Mouse (Mus musculus): ENCODE results near the gene Mep1a.

The Mep1a gene

GRCm38 (mm10) chr17:43520166-43520565 lies 17.6 kb upstream of the Mep1a start:
- no peak for TF ChIP-seq NANOG (IDR thresholded peaks at IDR 0.05; ENCODE audit: borderline replicate concordance, low read length)
- TF ChIP-seq POU5F1 (IDR thresholded peaks at IDR 0.05; ENCODE audit: borderline replicate concordance, low read length) = no peak
- TF ChIP-seq CTCF (conservative IDR thresholded peaks at IDR 0.05; ENCODE audit: low read length) = no peak
- Histone ChIP-seq H3K27me3 (ENCODE audit: insufficient read depth, low read length) (peaks cover 7% of the 10 kb centered on the region), H3K36me3 (ENCODE audit: insufficient read depth, low read length) (no peaks in the 10 kb centered on the region), H3K4me3 (replicated peaks; ENCODE audit: low read length) (no peak overlapping the region), H3K4me1 (replicated peaks; ENCODE audit: low read depth, low read length) (no peaks in the 10 kb centered on the region), H3K9me3 (ENCODE audit: low read length) (peaks cover 6% of the 10 kb centered on the region; the same call in 1 of the 2 replicates)

- TF ChIP-seq CTCF (conservative IDR thresholded peaks at IDR 0.05; ENCODE audit: low read length) = peak; percentile 63
- no peak for TF ChIP-seq NANOG (IDR thresholded peaks at IDR 0.05; ENCODE audit: borderline replicate concordance, low read length)
- TF ChIP-seq POU5F1 (IDR thresholded peaks at IDR 0.05; ENCODE audit: borderline replicate concordance, low read length) = no peak
- H3K4me1 ChIP-seq (replicated peaks; ENCODE audit: low read depth, low read length) = no peaks in the 10 kb centered on the region
- H3K4me3 ChIP-seq (replicated peaks; ENCODE audit: low read length) = no peak overlapping the region
- H3K27me3 ChIP-seq (ENCODE audit: insufficient read depth, low read length) = peaks cover 7% of the 10 kb centered on the region
- no peaks in the 10 kb centered on the region for H3K36me3 ChIP-seq (ENCODE audit: insufficient read depth, low read length)
- H3K9me3 ChIP-seq (ENCODE audit: low read length) = no peaks in the 10 kb centered on the region
Measured at GRCm38 (mm10) chr17:43518644-43519409, 16.2 kb upstream of the Mep1a start.

- H3K36me3 ChIP-seq (ENCODE audit: insufficient read depth, low read length) = no peaks in the 10 kb centered on the region
- H3K9me3 ChIP-seq (ENCODE audit: low read length) = no peaks in the 10 kb centered on the region
- no peak for TF ChIP-seq NANOG (IDR thresholded peaks at IDR 0.05; ENCODE audit: borderline replicate concordance, low read length)
- TF ChIP-seq CTCF (conservative IDR thresholded peaks at IDR 0.05; ENCODE audit: low read length) = no peak
- TF ChIP-seq POU5F1 (IDR thresholded peaks at IDR 0.05; ENCODE audit: borderline replicate concordance, low read length) = no peak
- H3K4me3 ChIP-seq (replicated peaks; ENCODE audit: low read length) = no peak overlapping the region
- no peaks in the 10 kb centered on the region for H3K27me3 ChIP-seq (ENCODE audit: insufficient read depth, low read length)
- H3K4me1 ChIP-seq (replicated peaks; ENCODE audit: low read depth, low read length) = no peaks in the 10 kb centered on the region
Measured at GRCm38 (mm10) chr17:43510782-43511181, 8.2 kb upstream of the Mep1a start.

- Histone ChIP-seq H3K4me1 (replicated peaks; ENCODE audit: low read depth, low read length) (no peaks in the 10 kb centered on the region), H3K36me3 (ENCODE audit: insufficient read depth, low read length) (no peaks in the 10 kb centered on the region), H3K9me3 (ENCODE audit: low read length) (no peaks in the 10 kb centered on the region), H3K27me3 (ENCODE audit: insufficient read depth, low read length) (no peaks in the 10 kb centered on the region), H3K4me3 (replicated peaks; ENCODE audit: low read length) (no peak overlapping the region)
- no peak for TF ChIP-seq CTCF (conservative IDR thresholded peaks at IDR 0.05; ENCODE audit: low read length)
- no peak for TF ChIP-seq NANOG (IDR thresholded peaks at IDR 0.05; ENCODE audit: borderline replicate concordance, low read length)
- TF ChIP-seq POU5F1 (IDR thresholded peaks at IDR 0.05; ENCODE audit: borderline replicate concordance, low read length) = no peak
Measured at GRCm38 (mm10) chr17:43504594-43504934, 2.0 kb upstream of the Mep1a start.

GRCm38 (mm10) chr17:43503861-43504593 lies 1.4 kb upstream of the Mep1a start:
- no peak for TF ChIP-seq POU5F1 (IDR thresholded peaks at IDR 0.05; ENCODE audit: borderline replicate concordance, low read length)
- no peak for TF ChIP-seq NANOG (IDR thresholded peaks at IDR 0.05; ENCODE audit: borderline replicate concordance, low read length)
- TF ChIP-seq CTCF (conservative IDR thresholded peaks at IDR 0.05; ENCODE audit: low read length) = no peak
- no peak overlapping the region for H3K4me3 ChIP-seq (replicated peaks; ENCODE audit: low read length)
- H3K27me3 ChIP-seq (ENCODE audit: insufficient read depth, low read length) = no peaks in the 10 kb centered on the region
- no peaks in the 10 kb centered on the region for H3K4me1 ChIP-seq (replicated peaks; ENCODE audit: low read depth, low read length)
- H3K9me3 ChIP-seq (ENCODE audit: low read length) = no peaks in the 10 kb centered on the region
- no peaks in the 10 kb centered on the region for H3K36me3 ChIP-seq (ENCODE audit: insufficient read depth, low read length)

GRCm38 (mm10) chr17:43501631-43502030 lies 981 bp downstream of the Mep1a start:
- TF ChIP-seq POU5F1 (IDR thresholded peaks at IDR 0.05; ENCODE audit: borderline replicate concordance, low read length) = no peak
- TF ChIP-seq NANOG (IDR thresholded peaks at IDR 0.05; ENCODE audit: borderline replicate concordance, low read length) = no peak
- TF ChIP-seq CTCF (conservative IDR thresholded peaks at IDR 0.05; ENCODE audit: low read length) = no peak
- H3K36me3 ChIP-seq (ENCODE audit: insufficient read depth, low read length) = no peaks in the 10 kb centered on the region
- H3K4me3 ChIP-seq (replicated peaks; ENCODE audit: low read length) = no peak overlapping the region

GRCm38 (mm10) chr17:43501223-43501622 lies 1.4 kb downstream of the Mep1a start:
- TF ChIP-seq POU5F1 (IDR thresholded peaks at IDR 0.05; ENCODE audit: borderline replicate concordance, low read length) (no peak), CTCF (conservative IDR thresholded peaks at IDR 0.05; ENCODE audit: low read length) (no peak), NANOG (IDR thresholded peaks at IDR 0.05; ENCODE audit: borderline replicate concordance, low read length) (no peak)
- Histone ChIP-seq H3K36me3 (ENCODE audit: insufficient read depth, low read length) (no peaks in the 10 kb centered on the region), H3K4me3 (replicated peaks; ENCODE audit: low read length) (no peak overlapping the region), H3K27me3 (ENCODE audit: insufficient read depth, low read length) (no peaks in the 10 kb centered on the region), H3K4me1 (replicated peaks; ENCODE audit: low read depth, low read length) (no peaks in the 10 kb centered on the region), H3K9me3 (ENCODE audit: low read length) (no peaks in the 10 kb centered on the region)

More at GRCm38 (mm10) chr17:43501631-43502030, 981 bp downstream of the Mep1a start:
- no peaks in the 10 kb centered on the region for H3K27me3 ChIP-seq (ENCODE audit: insufficient read depth, low read length)
- H3K9me3 ChIP-seq (ENCODE audit: low read length) = no peaks in the 10 kb centered on the region
- no peaks in the 10 kb centered on the region for H3K4me1 ChIP-seq (replicated peaks; ENCODE audit: low read depth, low read length)

- Histone ChIP-seq H3K4me1 (replicated peaks; ENCODE audit: low read depth, low read length) (no peaks in the 10 kb centered on the region), H3K4me3 (replicated peaks; ENCODE audit: low read length) (no peak overlapping the region), H3K27me3 (ENCODE audit: insufficient read depth, low read length) (no peaks in the 10 kb centered on the region), H3K36me3 (ENCODE audit: insufficient read depth, low read length) (no peaks in the 10 kb centered on the region), H3K9me3 (ENCODE audit: low read length) (no peaks in the 10 kb centered on the region)
- TF ChIP-seq CTCF (conservative IDR thresholded peaks at IDR 0.05; ENCODE audit: low read length) (no peak), NANOG (IDR thresholded peaks at IDR 0.05; ENCODE audit: borderline replicate concordance, low read length) (no peak), POU5F1 (IDR thresholded peaks at IDR 0.05; ENCODE audit: borderline replicate concordance, low read length) (no peak)
Measured at GRCm38 (mm10) chr17:43500513-43500912, 2.1 kb downstream of the Mep1a start.
